Comparison of ENCODE assay signal across 10 mouse cellular contexts in genomic region chr1:155201914-155202313, GRCm38 (mm10). TPM values are rescaled to one million over a fixed set of nuclear protein-coding genes. Genes with fewer than 3 reads are reported as not detected.
DNase-seq lines count a peak whose midpoint lies in the region; ATAC-seq and TF ChIP-seq lines count a peak whose summit lies in the region.
"Had no signal": no experiment of that assay in that cellular context is flagged by ENCODE, and none has a peak within 500 bp of the region (broad histone marks: within the 10 kb centered on the region; RNA-seq: fewer than 3 reads in every experiment).

No protein-coding gene starts in this region.

- H3K27me3 ChIP-seq in hindbrain, embryonic 14.5 days (ENCODE audit: control insufficient read depth, insufficient read depth, low read length) = no peaks in the 10 kb centered on the region
- H3K27me3 ChIP-seq in hindbrain, postnatal 0 days (ENCODE audit: insufficient read depth, low read length) = no peaks in the 10 kb centered on the region
- no peaks in the 10 kb centered on the region for H3K27me3 ChIP-seq in forebrain, embryonic 15.5 days
- H3K27me3 ChIP-seq in midbrain, embryonic 16.5 days (ENCODE audit: control insufficient read depth, insufficient read depth, low read depth, low read length) = no peaks in the 10 kb centered on the region
- H3K27me3 ChIP-seq: limb, embryonic 12.5 days had no signal

- TF ChIP-seq CTCF in hindbrain, postnatal 0 days (IDR thresholded peaks at IDR 0.05; ENCODE audit: low read depth) = no peak

- peaks cover 46% of the 10 kb centered on the region for H3K4me1 ChIP-seq in hindbrain, embryonic 14.5 days (replicated peaks; ENCODE audit: control insufficient read depth, insufficient read depth, low read length)
- H3K4me1 ChIP-seq in hindbrain, postnatal 0 days (ENCODE audit: insufficient read depth, low read length) = peaks cover 24% of the 10 kb centered on the region
- H3K4me1 ChIP-seq in forebrain, embryonic 15.5 days = peaks cover 75% of the 10 kb centered on the region
- peaks cover 31% of the 10 kb centered on the region for H3K4me1 ChIP-seq in midbrain, embryonic 16.5 days (ENCODE audit: control insufficient read depth, insufficient read depth, low read length)

- no peak overlapping the region for H3K4me2 ChIP-seq in hindbrain, embryonic 14.5 days (replicated peaks)
- no peak overlapping the region for H3K4me2 ChIP-seq in hindbrain, postnatal 0 days (ENCODE audit: low read depth, low read length)
- no peak overlapping the region for H3K4me2 ChIP-seq in forebrain, embryonic 15.5 days (replicated peaks)
- no peak overlapping the region for H3K4me2 ChIP-seq in midbrain, embryonic 16.5 days (ENCODE audit: low read length)
- H3K4me2 ChIP-seq: limb, embryonic 12.5 days had no signal

- 0 out of 2 replicates have a peak overlapping the region, but pooled peaks have one; percentile 28 for H3K27ac ChIP-seq in hindbrain, embryonic 14.5 days
- H3K27ac ChIP-seq in hindbrain, postnatal 0 days = no peak overlapping the region
- peak overlapping the region; percentile 65 for H3K27ac ChIP-seq in forebrain, embryonic 15.5 days (replicated peaks)
- H3K27ac ChIP-seq in midbrain, embryonic 16.5 days (ENCODE audit: low read length) = peak overlapping the region; percentile 44

- DNase-seq in hindbrain, embryonic 14.5 days (ENCODE audit: low spot score) = no peak
- no peak for DNase-seq in hindbrain, postnatal 0 days (ENCODE audit: low spot score)
- peak; percentile 67 for DNase-seq in kidney, postnatal 10 days
- no peak for DNase-seq in retina, postnatal 1 day
- no peak for DNase-seq in urinary bladder, postnatal 10 days (ENCODE audit: low spot score)
- DNase-seq: adrenal gland, adult 2 months had no signal

- no peaks in the 10 kb centered on the region for H3K9me3 ChIP-seq in hindbrain, embryonic 14.5 days (ENCODE audit: control insufficient read depth, low read length)
- no peaks in the 10 kb centered on the region for H3K9me3 ChIP-seq in hindbrain, postnatal 0 days (ENCODE audit: low read length)
- no peaks in the 10 kb centered on the region for H3K9me3 ChIP-seq in forebrain, embryonic 15.5 days
- H3K9me3 ChIP-seq in midbrain, embryonic 16.5 days (replicated peaks; ENCODE audit: control insufficient read depth, low read length, poor library complexity, severe bottlenecking) = no peaks in the 10 kb centered on the region
- H3K9me3 ChIP-seq: limb, embryonic 12.5 days had no signal

- peaks cover 49% of the 10 kb centered on the region for H3K36me3 ChIP-seq in hindbrain, embryonic 14.5 days (replicated peaks; ENCODE audit: control insufficient read depth, insufficient read depth)
- no peaks in the 10 kb centered on the region for H3K36me3 ChIP-seq in hindbrain, postnatal 0 days (ENCODE audit: insufficient read depth, low read length)
- H3K36me3 ChIP-seq in forebrain, embryonic 15.5 days = peaks cover 11% of the 10 kb centered on the region; the same call in 1 of the 2 replicates
- H3K36me3 ChIP-seq in midbrain, embryonic 16.5 days (ENCODE audit: control insufficient read depth, insufficient read depth, low read length) = no peaks in the 10 kb centered on the region

- ATAC-seq in hindbrain, embryonic 14.5 days (ENCODE audit: low FRiP score) = no peak
- ATAC-seq in hindbrain, postnatal 0 days = no peak
- ATAC-seq in forebrain, embryonic 15.5 days (replicated peaks) = no peak
- ATAC-seq in midbrain, embryonic 16.5 days = no peak
- no peak for ATAC-seq in megakaryocyte progenitor cell, adult 5-6 weeks (replicated peaks; ENCODE audit: poor library complexity)

- 86% methylated on average over 17 of the region's 17 CpGs for WGBS in hindbrain, embryonic 14.5 days
- 86% methylated on average over 15 of the region's 17 CpGs for WGBS in hindbrain, postnatal 0 days
- WGBS in forebrain, embryonic 15.5 days = 86% methylated on average over 17 of the region's 17 CpGs
- 84% methylated on average over 17 of the region's 17 CpGs for WGBS in midbrain, embryonic 16.5 days

- no peak overlapping the region for H3K9ac ChIP-seq in hindbrain, embryonic 14.5 days
- H3K9ac ChIP-seq in hindbrain, postnatal 0 days (replicated peaks; ENCODE audit: low read length) = no peak overlapping the region
- H3K9ac ChIP-seq in forebrain, embryonic 15.5 days (replicated peaks) = no peak overlapping the region
- peak overlapping the region; percentile 6; the same call in 1 of the 2 replicates for H3K9ac ChIP-seq in midbrain, embryonic 16.5 days (ENCODE audit: low read depth, low read length)
- H3K9ac ChIP-seq: limb, embryonic 12.5 days had no signal

- H3K4me3 ChIP-seq in hindbrain, embryonic 14.5 days (replicated peaks; ENCODE audit: low read length) = no peak overlapping the region
- no peak overlapping the region for H3K4me3 ChIP-seq in hindbrain, postnatal 0 days (ENCODE audit: low read length)
- H3K4me3 ChIP-seq in forebrain, embryonic 15.5 days = no peak overlapping the region
- no peak overlapping the region for H3K4me3 ChIP-seq in midbrain, embryonic 16.5 days (ENCODE audit: low read depth, low read length)
- H3K4me3 ChIP-seq: limb, embryonic 12.5 days had no signal

RNA-seq across cellular contexts. Expression of gene BC034090, which starts 42.3 kb away (rescaled TPM):
- polyA plus RNA-seq in hindbrain, embryonic 14.5 days (2014; fragmentation: Nextera tagmentation; extraction: Ambion mirVana) = 4.0 and 4.1 TPM in 2 replicates
- total RNA-seq in hindbrain, postnatal 0 days (2014; rRNA removed) = 16.1 and 18.8 TPM in 2 replicates
- polyA plus RNA-seq in hindbrain, postnatal 0 days (2015; fragmentation: Nextera tagmentation; extraction: Ambion mirVana) = 3.6 and 3.7 TPM in 2 replicates
- 3.3 and 4.9 TPM in 2 replicates for polyA plus RNA-seq in forebrain, embryonic 15.5 days (2015; fragmentation: Nextera tagmentation; extraction: Ambion mirVana)
- polyA plus RNA-seq in midbrain, embryonic 16.5 days (2015; fragmentation: Nextera tagmentation; extraction: Ambion mirVana) = 2.8 and 5.5 TPM in 2 replicates
- total RNA-seq in megakaryocyte progenitor cell, adult 5-6 weeks (2015) = 0.07 TPM in 1 of 2 replicates, not detected in the other
- 0.20 TPM in 1 of 2 replicates, not detected in the other for total RNA-seq in megakaryocyte progenitor cell, adult 5-6 weeks (2017)

RNA-seq across cellular contexts. Expression of gene Stx6, which starts 43.4 kb away (rescaled TPM):
- 113 and 117 TPM in 2 replicates for polyA plus RNA-seq in hindbrain, embryonic 14.5 days (2014; fragmentation: Nextera tagmentation; extraction: Ambion mirVana)
- total RNA-seq in hindbrain, postnatal 0 days (2014; rRNA removed) = 77.1 and 84.2 TPM in 2 replicates
- polyA plus RNA-seq in hindbrain, postnatal 0 days (2015; fragmentation: Nextera tagmentation; extraction: Ambion mirVana) = 81.2 and 82.2 TPM in 2 replicates
- 129 and 131 TPM in 2 replicates for polyA plus RNA-seq in forebrain, embryonic 15.5 days (2015; fragmentation: Nextera tagmentation; extraction: Ambion mirVana)
- 94.0 and 111 TPM in 2 replicates for polyA plus RNA-seq in midbrain, embryonic 16.5 days (2015; fragmentation: Nextera tagmentation; extraction: Ambion mirVana)
- 11.2 and 17.6 TPM in 2 replicates for total RNA-seq in megakaryocyte progenitor cell, adult 5-6 weeks (2015)
- total RNA-seq in megakaryocyte progenitor cell, adult 5-6 weeks (2017) = 31.0 and 32.6 TPM in 2 replicates

RNA-seq across cellular contexts. Expression of gene Mr1, which starts 55.3 kb away (rescaled TPM):
- polyA plus RNA-seq in hindbrain, embryonic 14.5 days (2014; fragmentation: Nextera tagmentation; extraction: Ambion mirVana) = 2.0 and 2.4 TPM in 2 replicates
- total RNA-seq in hindbrain, postnatal 0 days (2014; rRNA removed) = 4.7 and 8.4 TPM in 2 replicates
- 2.7 and 3.0 TPM in 2 replicates for polyA plus RNA-seq in hindbrain, postnatal 0 days (2015; fragmentation: Nextera tagmentation; extraction: Ambion mirVana)
- polyA plus RNA-seq in forebrain, embryonic 15.5 days (2015; fragmentation: Nextera tagmentation; extraction: Ambion mirVana) = 0.59 and 0.83 TPM in 2 replicates
- polyA plus RNA-seq in midbrain, embryonic 16.5 days (2015; fragmentation: Nextera tagmentation; extraction: Ambion mirVana) = 1.3 and 1.6 TPM in 2 replicates
- total RNA-seq in megakaryocyte progenitor cell, adult 5-6 weeks (2015) = 4.6 and 7.6 TPM in 2 replicates
- 3.3 and 4.1 TPM in 2 replicates for total RNA-seq in megakaryocyte progenitor cell, adult 5-6 weeks (2017)
